Mouse (Mus musculus) limb, embryonic 11.5 days (tissue): Measurements from ENCODE around the gene Gm11084. TPM values are rescaled to one million over a fixed set of nuclear protein-coding genes. Genes with fewer than 3 reads are reported as not detected.

Experiments
- ATAC-seq: fragments of 200-750 bp; cut with Nextera tagmentation; 2 replicates; pipeline ENCODE4 v1.8.0; 2017; ENCODE audit warnings: low read depth; ENCODE audit not compliant: insufficient number of reproducible peaks, low FRiP score, low TSS enrichment
- DNase-seq: peaks from one replicate; pipeline ENCODE4 v3.0.0-alpha.2; 2015; ENCODE audit warnings: low spot score
- H3K27ac ChIP-seq: fragments of 300-500 bp; sonication (generic); replicated peaks from 2 replicates; pipeline ENCODE4 v1.5.1; 2014; ENCODE audit warnings: low read depth, mild to moderate bottlenecking, low read length
- H3K27me3 ChIP-seq: fragments of 300-500 bp; sonication (generic); 2 replicates; pipeline ENCODE4 v1.6.1; 2014; ENCODE audit warnings: mild to moderate bottlenecking, low read length, mixed read lengths; ENCODE audit not compliant: control insufficient read depth, insufficient read depth
- H3K36me3 ChIP-seq: fragments of 300-500 bp; sonication (generic); 2 replicates; pipeline ENCODE4 v1.6.1; 2014; ENCODE audit warnings: mild to moderate bottlenecking, low read length, moderate library complexity, mixed read lengths; ENCODE audit not compliant: control insufficient read depth, insufficient read depth
- H3K4me1 ChIP-seq: fragments of 300-500 bp; sonication (generic); 2 replicates; pipeline ENCODE4 v1.6.1; 2014; ENCODE audit warnings: low read length, mixed read lengths; ENCODE audit not compliant: control insufficient read depth, insufficient read depth
- H3K4me2 ChIP-seq: fragments of 300-500 bp; sonication (generic); 2 replicates; pipeline ENCODE4 v1.6.1; 2014; ENCODE audit warnings: low read depth, mild to moderate bottlenecking, moderate library complexity; ENCODE audit not compliant: severe bottlenecking
- H3K4me3 ChIP-seq: fragments of 300-500 bp; sonication (generic); 2 replicates; pipeline ENCODE4 v1.5.1; 2014; ENCODE audit warnings: low read depth, low read length
- H3K9ac ChIP-seq: fragments of 300-500 bp; sonication (generic); 2 replicates; pipeline ENCODE4 v1.6.1; 2014; ENCODE audit warnings: mild to moderate bottlenecking, low read length
- H3K9me3 ChIP-seq: fragments of 300-500 bp; sonication (generic); 2 replicates; pipeline ENCODE4 v1.6.1; 2016; ENCODE audit warnings: low read length; ENCODE audit not compliant: control insufficient read depth
- WGBS: fragments of 180-500 bp; shearing (Covaris S2); extraction: QIAGEN DNeasy Blood & Tissue Kit; methylation state at CpG from one replicate; pipeline ENCODE4 v1.1.7; 2014; 5-methylcytosine and 5-hydroxymethylcytosine counted together
- polyA plus RNA-seq: library from polyadenylated mRNA; unstranded; fragments of >200 nt; fragmentation: Nextera tagmentation; extraction: Ambion mirVana; gene quantifications from 2 replicates; pipeline ENCODE4 v1.2.1, GENCODE M21; 2014

Gene Gm11084
- polyA plus RNA-seq, 1 experiment from 2014 or later: not detected

- peaks cover 4% of the 10 kb centered on the region; the same call in 1 of the 2 replicates for H3K4me1 ChIP-seq
- H3K27ac ChIP-seq: peak overlapping the region; percentile 100
- peak overlapping the region; percentile 100 for H3K9ac ChIP-seq
- H3K36me3 ChIP-seq: no peaks in the 10 kb centered on the region
- H3K9me3 ChIP-seq: no peaks in the 10 kb centered on the region
- H3K4me2 ChIP-seq: peak overlapping the region; percentile 73
- under 1% methylated on average over 62 of the region's 107 CpGs for WGBS
- DNase-seq: peak; percentile 92
- H3K27me3 ChIP-seq: no peaks in the 10 kb centered on the region
- ATAC-seq: peak; percentile 77
- peak overlapping the region; percentile 90 for H3K4me3 ChIP-seq
Observed at GRCm38 (mm10) chr2:72978901-72979658, 7.4 kb downstream of the Gm11084 start.

DNA sequence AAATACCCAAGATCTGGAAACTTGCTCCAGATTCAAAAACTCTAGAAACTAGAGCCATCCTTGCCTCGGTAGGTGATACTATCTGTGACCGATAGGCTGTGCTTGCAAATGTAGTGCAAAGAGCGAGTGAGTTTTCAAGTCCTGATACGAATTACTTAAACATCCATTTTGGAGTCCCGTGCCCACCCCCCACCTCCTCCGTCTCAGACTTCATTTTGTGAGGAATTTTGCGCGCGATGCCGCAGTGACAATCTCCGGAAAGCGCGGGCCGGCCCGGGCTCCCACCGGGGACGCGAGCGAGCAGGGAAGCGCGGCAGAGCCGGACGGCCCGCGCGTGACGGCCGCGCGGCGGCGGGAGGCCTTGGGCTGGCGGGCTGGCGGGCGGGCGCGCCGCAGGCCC is 8.0 kb downstream of the Gm11084 start:
- ATAC-seq: no peak
- under 1% methylated on average over 36 of the region's 38 CpGs for WGBS
- H3K27ac ChIP-seq: peak overlapping the region; percentile 100
- peak overlapping the region; percentile 73 for H3K4me2 ChIP-seq
- H3K36me3 ChIP-seq: no peaks in the 10 kb centered on the region
- H3K4me3 ChIP-seq: peak overlapping the region; percentile 90
- peak overlapping the region; percentile 100 for H3K9ac ChIP-seq
- no peaks in the 10 kb centered on the region for H3K27me3 ChIP-seq
- peak; percentile 77 for DNase-seq
- H3K4me1 ChIP-seq: peaks cover 3% of the 10 kb centered on the region; the same call in 1 of the 2 replicates
- no peaks in the 10 kb centered on the region for H3K9me3 ChIP-seq

DNA sequence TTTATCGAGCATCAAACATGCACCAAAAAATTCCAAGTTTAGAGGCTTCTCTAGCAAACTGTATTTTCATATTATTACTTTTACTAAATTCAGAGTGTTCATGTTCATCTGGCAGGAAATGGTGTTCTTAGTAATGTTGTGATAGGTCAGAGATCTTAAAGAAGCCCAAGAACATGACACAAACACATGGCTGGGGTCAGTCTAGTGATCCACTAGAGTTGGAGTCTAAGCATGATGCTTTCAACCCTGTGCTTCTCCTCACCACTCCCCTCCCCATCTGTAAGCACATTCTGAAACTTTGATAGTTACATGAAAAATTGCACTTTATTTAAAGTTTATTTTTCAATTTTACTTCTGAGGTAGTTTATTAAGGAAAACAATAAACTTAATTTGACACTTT is 9.2 kb downstream of the Gm11084 start:
- Histone ChIP-seq H3K27me3 (no peaks in the 10 kb centered on the region), H3K4me3 (0 out of 2 replicates have a peak overlapping the region, but pooled peaks have one; percentile 3), H3K4me2 (peak overlapping the region; percentile 27; the same call in 1 of the 2 replicates), H3K27ac (no peak overlapping the region), H3K9ac (no peak overlapping the region), H3K36me3 (no peaks in the 10 kb centered on the region), H3K4me1 (peaks cover 3% of the 10 kb centered on the region; the same call in 1 of the 2 replicates), H3K9me3 (no peaks in the 10 kb centered on the region)
- 89% methylated on average over 1 of the region's 1 CpGs for WGBS
- ATAC-seq (no peak), DNase-seq (no peak)

DNA sequence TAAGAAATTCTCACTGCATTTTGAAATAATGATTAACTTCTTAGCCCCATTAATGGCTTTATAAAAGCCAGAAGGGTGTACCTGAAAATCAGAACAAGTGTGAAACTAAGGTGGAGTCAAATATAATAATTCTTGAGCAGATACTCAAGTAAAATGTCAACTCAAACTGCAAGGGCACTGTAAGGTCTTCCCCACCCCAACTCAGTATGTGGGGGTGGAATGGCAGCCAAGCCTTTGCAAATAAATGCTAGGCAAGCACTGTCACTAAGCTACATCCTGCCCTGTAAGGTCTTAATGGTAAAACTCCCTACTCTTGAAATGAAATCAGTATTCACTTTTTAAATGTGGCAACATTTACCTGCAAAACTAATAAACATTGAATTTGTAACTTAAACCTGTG is 10.5 kb downstream of the Gm11084 start:
- Histone ChIP-seq H3K4me2 (no peak overlapping the region), H3K4me3 (no peak overlapping the region), H3K4me1 (peaks cover 3% of the 10 kb centered on the region; the same call in 1 of the 2 replicates), H3K9ac (no peak overlapping the region), H3K27me3 (no peaks in the 10 kb centered on the region), H3K9me3 (no peaks in the 10 kb centered on the region), H3K27ac (no peak overlapping the region), H3K36me3 (peaks cover under 1% of the 10 kb centered on the region; the same call in 1 of the 2 replicates)
- DNase-seq (no peak), ATAC-seq (no peak)

DNA sequence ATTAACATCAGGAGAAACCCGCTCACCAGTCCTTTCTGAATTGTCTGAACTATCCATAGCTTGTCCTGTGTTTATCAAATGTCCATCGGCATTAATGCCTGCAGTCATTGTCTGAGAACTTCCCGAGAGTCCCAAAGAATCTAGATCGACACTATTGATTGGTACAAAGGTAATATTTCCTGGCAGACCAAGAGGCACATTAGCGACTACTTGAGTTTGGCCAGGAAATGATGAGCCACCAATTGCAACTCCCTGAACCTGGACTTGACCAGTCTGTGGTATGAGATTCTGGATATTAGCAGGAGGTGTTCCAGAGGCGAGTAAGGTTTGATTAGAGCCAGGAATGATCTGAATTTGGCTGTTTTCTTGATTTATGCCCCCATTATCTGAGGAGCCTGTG is 15.7 kb downstream of the Gm11084 start:
- Histone ChIP-seq H3K36me3 (peaks cover 14% of the 10 kb centered on the region), H3K27ac (no peak overlapping the region), H3K27me3 (no peaks in the 10 kb centered on the region), H3K4me1 (0 out of 2 replicates have a peak, but pooled peaks cover 3% of the 10 kb centered on the region), H3K4me2 (no peak overlapping the region), H3K9me3 (no peaks in the 10 kb centered on the region), H3K4me3 (no peak overlapping the region), H3K9ac (no peak overlapping the region)
- 92% methylated on average over 6 of the region's 6 CpGs for WGBS
- no peak for ATAC-seq
- DNase-seq: no peak

- Histone ChIP-seq H3K4me1 (no peaks in the 10 kb centered on the region), H3K9ac (no peak overlapping the region), H3K9me3 (no peaks in the 10 kb centered on the region), H3K36me3 (peaks cover 14% of the 10 kb centered on the region), H3K4me3 (no peak overlapping the region), H3K27me3 (no peaks in the 10 kb centered on the region), H3K4me2 (no peak overlapping the region), H3K27ac (no peak overlapping the region)
- WGBS: 96% methylated on average over 4 of the region's 4 CpGs
- DNase-seq (no peak), ATAC-seq (no peak)
Observed at GRCm38 (mm10) chr2:72970302-72970701, 16.2 kb downstream of the Gm11084 start.

DNA sequence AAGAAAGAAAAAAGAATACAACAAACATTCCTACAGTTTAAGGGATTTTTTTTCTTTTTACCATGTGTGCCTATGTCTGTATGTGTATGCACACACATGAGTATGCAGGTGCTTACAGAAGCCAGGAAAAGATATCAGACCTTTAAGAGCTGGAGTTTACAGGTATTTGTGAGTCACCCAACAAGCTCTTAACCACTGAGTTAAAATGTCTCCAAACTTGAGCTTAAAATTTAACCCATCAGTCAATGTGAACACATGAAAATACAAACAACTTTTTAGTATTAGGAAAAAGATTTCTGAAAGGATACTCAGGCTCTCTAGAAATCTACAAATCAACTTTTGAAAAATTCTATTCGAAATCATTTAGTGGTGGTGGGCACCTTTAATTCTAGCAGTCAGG is 18.0 kb downstream of the Gm11084 start:
- Histone ChIP-seq H3K27me3 (no peaks in the 10 kb centered on the region), H3K4me2 (no peak overlapping the region), H3K4me3 (no peak overlapping the region), H3K9me3 (no peaks in the 10 kb centered on the region), H3K9ac (no peak overlapping the region), H3K27ac (no peak overlapping the region), H3K4me1 (no peaks in the 10 kb centered on the region), H3K36me3 (peaks cover 14% of the 10 kb centered on the region)
- no peak for ATAC-seq
- WGBS: 92% methylated on average over 1 of the region's 1 CpGs
- no peak for DNase-seq

GRCm38 (mm10) chr2:72965450-72965849 is 21.1 kb downstream of the Gm11084 start:
- no peak for DNase-seq
- Histone ChIP-seq H3K36me3 (peaks cover 10% of the 10 kb centered on the region), H3K27ac (no peak overlapping the region), H3K9me3 (no peaks in the 10 kb centered on the region), H3K4me2 (no peak overlapping the region), H3K27me3 (no peaks in the 10 kb centered on the region), H3K4me3 (no peak overlapping the region), H3K9ac (no peak overlapping the region), H3K4me1 (no peaks in the 10 kb centered on the region)
- no peak for ATAC-seq
- 90% methylated on average over 2 of the region's 2 CpGs for WGBS
